Comparison of ENCODE assay signal across 14 mouse cellular contexts in genomic region chr6:28729236-28729635, GRCm38 (mm10).
A peak's percentile ranks its signal among the peaks of the same experiment; 100 is the strongest.
DNase-seq lines count a peak whose midpoint lies in the region; ATAC-seq and TF ChIP-seq lines count a peak whose summit lies in the region.
"Had no signal": no experiment of that assay in that cellular context is flagged by ENCODE, and none has a peak within 500 bp of the region (broad histone marks: within the 10 kb centered on the region; RNA-seq: fewer than 3 reads in every experiment).

No protein-coding gene starts in this region.

- ATAC-seq in midbrain, embryonic 15.5 days (replicated peaks): no peak; the same call in 1 of the 2 replicates

- intact Hi-C loops in gastrocnemius, postnatal 14 days (cut with DNase I; ENCODE audit: low total_unique reads): no loop called here

- no peak for TF ChIP-seq CTCF in layer of hippocampus, adult 2 months (conservative IDR thresholded peaks at IDR 0.05)

- H3K9me3 ChIP-seq in midbrain, embryonic 15.5 days: no peaks in the 10 kb centered on the region
- H3K9me3 ChIP-seq: kidney, embryonic 15.5 days; liver, embryonic 13.5 days had no signal

- no peaks in the 10 kb centered on the region for H3K27me3 ChIP-seq in midbrain, embryonic 15.5 days (replicated peaks)
- H3K27me3 ChIP-seq: kidney, embryonic 15.5 days; liver, embryonic 13.5 days had no signal

- H3K4me1 ChIP-seq in midbrain, embryonic 15.5 days: peaks cover 13% of the 10 kb centered on the region; the same call in 1 of the 2 replicates

- H3K4me2 ChIP-seq in midbrain, embryonic 15.5 days: no peak overlapping the region
- H3K4me2 ChIP-seq: kidney, embryonic 15.5 days; liver, embryonic 13.5 days had no signal

- peak overlapping the region; percentile 65; the same call in 1 of the 2 replicates for H3K27ac ChIP-seq in layer of hippocampus, adult 2 months
- H3K27ac ChIP-seq in midbrain, embryonic 15.5 days: 0 out of 2 replicates have a peak overlapping the region, but pooled peaks have one; percentile 27
- H3K27ac ChIP-seq: kidney, embryonic 15.5 days; left cerebral cortex, adult 2 months; liver, embryonic 13.5 days had no signal

- no peak overlapping the region for H3K4me3 ChIP-seq in layer of hippocampus, adult 2 months
- no peak overlapping the region for H3K4me3 ChIP-seq in midbrain, embryonic 15.5 days
- H3K4me3 ChIP-seq: kidney, embryonic 15.5 days; left cerebral cortex, adult 2 months; liver, embryonic 13.5 days had no signal

- WGBS in midbrain, embryonic 15.5 days: 25% methylated on average over 3 of the region's 3 CpGs

- peak in 1 of 2 experiments; percentile 26 for DNase-seq in layer of hippocampus, adult 2 months (ENCODE audit: low spot score in 2 of 2)
- DNase-seq in layer of hippocampus, postnatal 14 days (ENCODE audit: low spot score in 2 of 2): no peak
- DNase-seq in embryo, embryonic 10.5 days (ENCODE audit: low spot score): peak; percentile 21
- peak; percentile 12 for DNase-seq in forelimb bud, embryonic 11.5 days (ENCODE audit: low read depth, low spot score)
- DNase-seq in gastrocnemius, postnatal 14 days: no peak
- DNase-seq in natural killer cell, adult 2 months (ENCODE audit: low spot score in 2 of 2): no peak
- no peak for DNase-seq in kidney, postnatal 10 days
- DNase-seq: cerebellum, adult 9-11 months; heart, postnatal 36 days; liver, embryonic 13.5 days; thymus, postnatal 14 days had no signal

- H3K9ac ChIP-seq in midbrain, embryonic 15.5 days: no peak overlapping the region
- H3K9ac ChIP-seq: kidney, embryonic 15.5 days; liver, embryonic 13.5 days had no signal

- H3K36me3 ChIP-seq in midbrain, embryonic 15.5 days (replicated peaks): no peaks in the 10 kb centered on the region

Comparison
In these comparisons a context has a peak if more than half of its experiments do, and no peak if none do; other contexts are left out.
1. DNase-seq: peak in embryo, embryonic 10.5 days (single experiment) and forelimb bud, embryonic 11.5 days (single experiment); none in layer of hippocampus, postnatal 14 days (0 of 2), gastrocnemius, postnatal 14 days (single experiment), natural killer cell, adult 2 months (0 of 2) and kidney, postnatal 10 days (single experiment).